Mouse (Mus musculus) Muller cell, postnatal 12 days (primary cell): ENCODE measurements around the gene Sqstm1.
A peak's percentile ranks its signal among the peaks of the same experiment; 100 is the strongest.
"Not testable (repeated sequence)": the region's sequence is repeated elsewhere in the genome, so short reads cannot be mapped to it uniquely, and the experiment has no call there.

Experiments used
- DNase-seq: peaks from one replicate; pipeline ENCODE4 v3.0.0-alpha.2; 2015; ENCODE audit errors: inconsistent ontology term

Gene Sqstm1

DNA sequence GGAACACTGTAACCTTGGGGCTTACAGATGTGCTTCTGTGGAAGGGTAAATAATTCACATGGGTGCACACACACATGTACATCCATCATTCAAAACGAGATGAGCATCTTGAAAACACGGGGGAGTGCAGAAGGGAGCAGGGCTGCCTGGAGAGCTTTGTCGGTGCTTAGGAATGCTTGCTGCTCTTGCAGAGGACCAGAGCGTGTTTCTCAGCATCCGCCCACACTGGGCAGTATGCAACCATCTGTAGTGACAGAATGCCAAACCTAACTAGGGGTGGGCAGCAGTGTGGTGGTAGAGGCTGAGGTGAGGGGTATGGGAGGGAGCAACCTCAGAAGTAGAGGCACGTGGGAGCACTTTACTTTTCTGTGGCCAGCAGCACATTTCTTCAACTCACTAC is 33.5 kb downstream of the Sqstm1 start:
- no peak for DNase-seq

DNA sequence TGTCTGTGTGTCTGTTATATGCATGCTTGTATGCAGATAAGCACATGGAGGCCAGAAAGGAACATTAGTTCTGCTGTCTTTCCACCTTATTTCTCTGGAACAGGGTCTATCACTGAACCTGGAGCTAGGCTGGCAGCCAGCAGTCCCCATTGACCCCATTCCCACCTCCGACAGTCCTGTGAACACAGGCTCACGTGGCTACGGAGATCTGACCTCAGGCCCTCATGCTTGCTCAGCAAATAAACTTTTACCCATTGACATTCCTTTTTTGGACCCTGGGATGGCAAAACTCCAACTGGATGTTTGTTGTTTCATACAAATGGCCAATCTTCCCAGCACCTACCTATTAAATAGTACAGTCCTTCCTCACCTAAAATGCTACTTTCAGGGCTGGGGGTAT is 34.3 kb downstream of the Sqstm1 start:
- DNase-seq: no peak

DNA sequence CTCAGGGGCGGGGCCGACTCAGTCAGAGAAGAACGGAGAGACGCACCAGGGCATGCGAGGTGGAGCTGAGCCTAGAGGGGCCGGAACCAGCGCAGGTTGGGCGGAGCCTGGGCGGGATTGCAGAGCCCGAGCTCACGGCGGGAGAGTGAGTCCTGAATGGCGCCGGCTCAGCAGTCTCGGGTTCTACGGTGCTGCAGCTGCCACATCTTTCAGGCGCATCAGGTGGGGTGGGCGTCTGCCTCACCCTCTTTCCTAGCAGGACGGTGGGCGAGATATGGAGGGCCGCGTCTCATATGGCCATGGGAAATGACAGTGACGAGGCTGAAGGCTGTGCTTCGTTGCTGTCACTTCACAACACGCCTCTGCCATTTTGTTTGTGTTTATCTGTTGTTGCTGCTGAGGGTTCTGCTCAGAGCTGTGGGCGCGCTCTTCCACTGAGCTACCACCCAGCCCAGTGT is 35.9 kb downstream of the Sqstm1 start:
- DNase-seq: peak; percentile 98

DNA sequence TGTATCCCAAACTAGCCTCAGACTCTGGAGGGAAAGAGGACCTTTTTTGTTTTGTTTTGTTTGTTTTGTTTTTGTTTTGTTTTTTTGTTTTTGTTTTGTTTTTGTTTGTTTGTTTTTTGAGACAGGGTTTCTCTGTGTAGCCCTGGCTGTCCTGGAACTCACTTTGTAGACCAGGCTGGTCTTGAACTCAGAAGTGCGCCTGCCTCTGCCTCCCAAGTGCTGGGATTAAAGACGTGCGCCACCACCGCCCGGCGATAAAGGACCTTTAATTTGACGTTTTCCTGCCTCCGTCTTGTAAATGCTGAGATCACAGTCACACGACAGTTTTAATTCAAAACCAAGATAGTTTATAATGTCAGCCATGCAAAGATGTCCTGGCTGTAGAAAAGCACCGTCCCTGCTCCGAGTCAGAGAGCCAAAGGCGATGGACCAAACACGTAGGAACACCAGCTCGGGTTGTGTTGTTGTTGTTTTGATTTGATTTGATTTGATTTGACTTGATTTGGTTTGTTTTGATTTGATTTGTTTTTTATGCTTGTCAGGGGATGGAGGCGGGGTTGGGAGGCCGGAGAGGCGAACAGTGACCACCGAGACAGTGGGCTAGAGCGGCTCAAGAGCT is 36.4 kb downstream of the Sqstm1 start, which contains the start of gene Mrnip:
TSS of gene Mrnip (plus strand) at position 334 of the 619 bp plus-strand sequence.
- DNase-seq: not testable (repeated sequence)

DNA sequence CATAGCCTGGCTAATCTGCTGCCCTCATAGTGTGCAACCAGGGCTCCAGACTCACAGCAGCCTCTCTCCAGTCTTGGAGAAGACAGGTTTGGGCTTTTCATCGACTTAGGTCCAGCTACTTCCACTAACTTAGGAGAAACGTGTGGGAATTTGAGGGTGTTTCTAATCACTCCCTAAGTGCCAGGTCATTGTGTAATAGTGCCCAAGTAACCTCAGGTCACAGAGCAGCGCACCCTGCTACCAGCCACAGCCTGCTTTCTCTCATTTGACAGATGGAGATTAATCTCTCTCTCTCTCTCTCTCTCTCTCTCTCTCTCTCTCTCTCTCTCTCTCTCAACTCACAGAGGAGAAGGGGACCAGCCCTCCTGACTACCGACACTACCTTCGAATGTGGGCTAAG is 42.3 kb downstream of the Sqstm1 start:
- no peak for DNase-seq

DNA sequence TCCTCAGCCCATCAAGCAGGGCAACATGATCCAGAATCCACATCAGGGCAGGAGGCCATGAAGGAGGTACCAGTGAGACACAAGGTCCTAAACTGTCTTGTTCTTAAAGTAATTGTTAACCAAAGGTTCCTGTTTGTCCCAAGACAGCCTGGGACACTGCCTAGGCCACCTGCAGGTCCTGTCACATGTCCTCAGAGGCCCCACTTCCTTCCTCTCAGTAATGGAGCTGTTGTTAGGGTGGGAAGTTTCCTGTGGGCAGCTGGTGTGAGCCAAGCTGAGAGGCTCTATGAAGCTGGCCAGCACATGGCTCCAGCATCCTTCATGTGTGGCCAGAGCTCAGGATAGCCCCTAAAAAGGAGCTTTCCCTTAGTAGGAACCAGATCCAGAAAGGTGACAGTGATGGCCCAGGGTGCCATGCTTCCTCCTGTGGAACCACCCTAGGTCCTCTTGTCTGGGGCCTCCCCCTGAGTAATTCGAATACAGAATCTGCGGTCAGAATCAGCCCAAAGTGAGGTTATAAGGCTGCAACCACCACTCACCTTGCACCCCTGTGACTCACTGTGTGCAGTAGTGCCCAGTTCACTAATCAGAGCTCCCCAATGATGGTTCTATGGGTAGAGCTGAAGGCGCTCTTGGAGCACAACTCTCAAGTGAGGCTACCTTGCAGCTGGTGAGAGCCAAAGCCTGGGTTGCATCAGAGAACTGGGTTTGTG is 48.1 kb downstream of the Sqstm1 start:
- no peak for DNase-seq

DNA sequence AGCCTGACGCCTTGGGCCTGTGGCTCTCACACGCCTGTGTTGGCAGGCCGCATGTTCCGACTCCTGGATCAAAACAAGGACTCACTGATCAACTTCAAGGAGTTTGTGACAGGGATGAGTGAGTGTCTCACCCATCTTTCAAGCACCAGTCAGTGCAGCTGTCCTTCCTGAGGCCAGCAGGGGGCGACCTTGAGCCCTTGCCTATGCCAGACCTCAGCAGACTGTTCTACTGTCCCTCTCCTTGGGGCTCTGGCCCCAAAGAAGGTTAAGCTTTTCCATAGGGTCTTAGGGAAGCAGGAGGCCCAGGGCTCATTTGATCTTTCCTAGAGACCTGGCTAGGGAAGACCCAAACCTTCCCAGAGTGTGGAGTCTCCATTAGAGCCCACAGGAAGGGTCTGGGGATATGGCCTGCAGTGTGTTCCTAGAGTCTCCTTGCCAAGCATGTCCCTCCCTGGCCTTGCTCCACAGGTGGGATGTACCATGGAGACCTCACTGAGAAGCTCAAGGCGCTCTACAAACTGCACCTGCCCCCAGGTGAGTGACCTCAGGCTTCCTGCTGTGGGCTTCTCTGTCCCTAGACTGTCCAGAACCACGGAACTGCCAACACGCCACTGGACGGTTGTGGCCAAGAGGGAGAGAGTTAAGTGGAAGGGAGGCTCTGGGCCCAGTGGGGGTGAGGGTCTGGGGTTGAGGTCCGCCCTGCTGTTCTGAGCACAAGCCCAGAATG is 48.9 kb downstream of the Sqstm1 start:
- DNase-seq: peak; percentile 35

DNA sequence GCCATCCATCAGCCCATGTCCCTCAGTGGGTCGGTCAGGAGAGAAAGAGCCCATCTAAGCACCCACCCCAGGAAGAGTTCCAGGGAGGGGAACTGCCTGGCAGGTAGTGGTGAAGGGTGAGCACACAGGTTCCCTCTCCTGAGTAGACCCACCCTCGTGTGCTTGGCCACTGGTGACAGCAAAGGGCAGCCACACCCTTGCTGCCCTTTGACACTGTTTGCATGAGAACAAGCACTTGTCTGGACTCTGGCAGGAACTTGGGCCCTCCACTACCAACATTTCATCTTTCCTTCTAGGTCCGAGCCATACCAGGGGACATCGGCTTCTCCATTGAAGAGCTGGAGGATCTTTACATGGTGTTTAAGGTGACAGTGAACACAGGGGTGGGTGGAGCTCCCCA is 51.3 kb downstream of the Sqstm1 start:
- no peak for DNase-seq

DNA sequence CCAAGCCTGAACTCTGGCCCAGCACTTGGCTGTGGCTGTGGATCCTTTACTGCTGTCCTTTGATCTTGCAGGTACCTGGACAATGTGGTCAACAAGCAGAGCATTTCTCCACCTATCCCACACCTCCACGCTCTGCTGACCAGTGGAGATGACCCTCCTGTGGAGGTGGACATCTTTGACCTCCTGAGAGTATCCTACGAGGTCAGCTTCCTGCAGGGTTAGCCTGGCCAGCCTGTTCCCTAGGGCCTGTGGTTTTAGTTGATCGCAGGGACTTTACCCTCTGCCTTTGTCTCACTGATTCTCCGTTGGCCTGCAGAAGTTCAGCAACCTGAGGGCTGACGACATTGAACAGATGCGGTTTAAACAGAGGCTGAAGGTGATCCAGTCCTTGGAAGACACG is 52.3 kb downstream of the Sqstm1 start:
- no peak for DNase-seq

DNA sequence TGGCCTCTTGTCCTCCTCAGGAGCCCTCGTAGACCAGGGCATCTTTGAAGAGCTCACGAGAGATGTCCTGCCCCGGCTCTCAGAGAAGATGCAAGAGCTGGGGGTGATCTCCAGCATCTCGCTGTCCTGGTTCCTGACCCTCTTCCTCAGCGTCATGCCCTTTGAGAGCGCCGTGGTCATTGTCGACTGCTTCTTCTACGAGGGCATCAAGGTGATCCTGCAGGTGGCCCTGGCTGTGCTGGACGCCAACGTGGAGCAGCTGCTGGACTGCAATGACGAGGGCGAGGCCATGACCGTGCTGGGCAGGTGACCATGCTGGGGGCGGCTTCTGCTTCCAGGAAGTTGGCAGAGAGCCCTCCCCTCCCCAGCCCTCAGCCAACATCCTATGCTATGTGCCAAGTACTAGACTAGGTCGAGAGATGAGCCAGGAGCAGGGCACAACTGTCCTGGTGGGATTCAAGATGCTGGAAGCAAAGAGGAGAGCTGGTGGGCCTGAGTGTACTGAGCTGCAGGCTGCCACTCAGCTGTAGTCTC is 53.8 kb downstream of the Sqstm1 start:
- no peak for DNase-seq

DNA sequence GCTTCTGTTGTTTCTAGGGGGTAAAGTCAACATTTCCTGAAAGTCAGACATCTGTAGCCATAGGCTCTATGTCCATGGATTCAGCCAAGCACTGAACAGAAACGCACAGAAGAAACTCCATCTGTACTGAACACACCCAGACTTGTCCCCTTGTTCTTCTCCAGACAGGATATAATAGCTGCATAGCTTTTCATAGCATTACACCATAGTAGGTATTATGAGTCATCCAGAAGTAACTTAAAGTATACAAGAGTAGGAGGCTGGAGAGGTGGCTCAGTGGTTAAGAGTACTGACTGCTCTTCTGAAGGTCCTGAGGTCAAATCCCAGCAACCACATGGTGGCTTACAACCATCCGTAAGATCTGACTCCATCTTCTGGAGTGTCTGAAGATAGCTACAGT is 54.8 kb downstream of the Sqstm1 start:
- peak; percentile 9 for DNase-seq

DNA sequence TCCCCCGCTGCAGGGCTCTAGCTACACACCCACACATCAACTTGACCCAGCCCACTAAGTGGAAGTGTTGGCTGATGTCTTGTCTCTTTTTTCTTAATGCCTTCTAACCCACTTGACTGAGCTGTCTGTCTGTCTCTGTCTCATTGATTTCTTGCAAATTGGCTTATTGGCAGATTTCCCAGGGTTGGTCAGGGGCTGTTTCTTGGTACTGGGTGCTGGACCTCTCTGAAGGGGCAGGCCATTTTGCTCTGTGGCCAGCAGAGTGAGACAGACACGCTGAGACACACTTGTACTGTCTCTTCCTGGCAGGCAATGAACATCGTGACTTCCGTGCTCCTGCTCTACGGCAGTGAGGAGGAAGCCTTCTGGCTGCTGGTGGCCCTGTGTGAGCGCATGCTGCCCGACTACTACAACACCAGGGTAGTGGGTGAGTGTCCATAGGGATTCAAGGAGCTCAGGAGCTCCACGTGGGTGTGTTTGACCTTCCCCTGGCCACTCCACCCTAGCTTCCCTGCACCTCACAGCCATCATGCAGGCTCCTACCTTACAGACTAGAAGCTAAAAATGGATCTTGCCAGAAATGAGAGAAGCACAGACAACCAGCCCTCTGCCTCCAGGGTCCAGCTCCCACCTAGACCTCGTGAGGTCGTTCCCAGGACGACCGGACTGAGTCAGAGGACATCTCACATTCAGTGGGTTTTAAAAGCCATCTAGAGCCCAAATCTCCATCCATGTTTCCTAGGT is 55.7 kb downstream of the Sqstm1 start:
- peak; percentile 58 for DNase-seq

DNA sequence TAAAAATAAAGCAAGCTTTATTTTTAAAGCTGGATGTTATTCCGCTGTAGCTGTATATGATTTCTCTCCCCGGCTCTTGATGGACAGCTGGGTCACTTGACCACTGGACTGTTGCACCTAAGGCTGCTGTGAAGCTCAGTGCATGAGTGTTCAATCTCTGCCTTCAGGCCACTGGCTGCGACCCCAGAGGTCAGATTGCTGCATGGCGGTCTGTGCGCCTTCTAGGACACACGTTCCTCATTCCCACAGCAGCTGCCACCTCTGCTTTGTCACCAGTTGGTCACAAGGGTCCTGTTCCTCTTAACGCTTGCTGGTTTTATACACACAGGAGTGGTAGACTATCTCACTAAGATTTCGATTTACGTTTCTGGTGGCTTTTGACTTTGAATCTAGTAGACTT is 56.5 kb downstream of the Sqstm1 start:
- no peak for DNase-seq

DNA sequence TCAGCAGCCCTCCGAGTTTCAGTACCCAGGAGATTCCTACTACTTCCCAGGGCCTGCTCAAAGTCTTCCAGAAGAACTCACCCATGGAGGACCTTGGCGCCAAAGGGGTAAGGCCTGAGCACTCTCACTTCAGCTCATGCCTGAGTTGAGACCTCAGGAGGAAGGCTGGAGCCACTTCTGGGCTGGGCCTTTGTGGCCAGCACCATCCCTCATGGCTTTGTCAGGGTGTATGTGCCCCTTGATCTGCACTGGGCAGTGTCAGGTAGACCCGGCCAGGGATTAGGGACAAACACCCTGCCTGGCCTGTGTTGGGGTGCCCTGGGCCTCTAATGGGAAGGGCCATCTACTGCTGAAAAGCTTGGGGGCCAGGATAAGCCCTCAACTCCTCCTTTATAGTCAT is 59.3 kb downstream of the Sqstm1 start:
- no peak for DNase-seq

DNA sequence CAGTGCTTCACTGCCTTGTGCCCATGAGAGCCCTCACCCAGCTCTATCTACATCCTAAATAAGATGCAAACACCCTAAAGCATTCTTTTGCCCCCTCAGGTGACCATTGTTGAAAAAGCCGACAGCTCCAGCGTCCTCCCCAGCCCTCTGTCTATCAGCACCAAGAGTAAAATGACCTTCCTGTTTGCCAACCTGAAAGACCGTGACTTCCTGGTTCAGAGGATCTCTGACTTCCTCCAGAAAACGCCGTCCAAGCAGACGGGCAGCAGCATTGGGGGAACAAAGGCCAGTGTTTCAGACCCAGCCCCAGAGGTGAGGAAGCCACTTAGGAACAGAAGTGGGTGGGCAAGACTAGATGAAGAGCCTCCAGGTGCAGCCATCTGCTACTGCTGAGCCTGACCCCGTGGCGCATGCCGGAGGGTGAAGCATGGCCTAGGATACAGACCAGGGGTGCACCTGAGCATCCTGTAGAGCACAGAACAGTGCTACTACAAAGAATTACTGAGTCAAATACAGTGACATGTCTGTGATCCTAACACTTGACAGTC is 61.0 kb downstream of the Sqstm1 start:
- no peak for DNase-seq
